Mouse (Mus musculus): ENCODE data around the gene Dcaf11. TPM values are rescaled to one million over a fixed set of nuclear protein-coding genes. Genes with fewer than 3 reads are reported as not detected.

Gene Dcaf11
- polyA plus RNA-seq, 1 experiment from 2014 or later: 109 TPM

DNA sequence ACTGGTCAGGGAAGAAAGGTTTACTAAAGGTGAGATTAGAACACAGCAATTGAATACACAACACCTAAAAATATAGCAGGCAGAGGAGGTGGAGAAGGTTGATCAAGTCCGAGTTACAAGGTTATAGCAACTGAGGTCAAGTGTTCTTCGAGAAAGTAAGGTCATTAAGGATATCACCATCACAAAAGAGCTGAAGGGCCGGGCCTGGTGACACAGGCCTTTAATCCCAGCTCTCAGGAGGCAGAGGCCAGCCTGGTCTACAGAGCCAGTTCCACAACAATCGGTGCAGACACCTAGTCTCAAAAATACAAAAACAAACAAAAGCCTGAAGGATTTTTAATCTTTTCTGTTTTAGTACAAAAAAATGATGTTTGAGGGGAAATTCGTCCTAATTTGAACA, 8.5 kb upstream of the Dcaf11 start:
- no peaks in the 10 kb centered on the region for H3K4me1 ChIP-seq (replicated peaks; ENCODE audit: insufficient read depth, low read length)
- WGBS: 67% methylated on average over 5 of the region's 5 CpGs
- H3K4me2 ChIP-seq (ENCODE audit: low read length): no peak overlapping the region
- H3K9ac ChIP-seq (ENCODE audit: low read depth, low read length): no peak overlapping the region
- H3K27me3 ChIP-seq (ENCODE audit: insufficient read depth, low read length): no peaks in the 10 kb centered on the region
- DNase-seq (ENCODE audit: low spot score) (no peak), ATAC-seq (replicated peaks; ENCODE audit: low FRiP score, low read depth) (no peak)
- no peaks in the 10 kb centered on the region for H3K9me3 ChIP-seq (replicated peaks; ENCODE audit: low read length)
- no peak overlapping the region for H3K27ac ChIP-seq
- H3K36me3 ChIP-seq (ENCODE audit: insufficient read depth, low read length): peaks cover 25% of the 10 kb centered on the region
- TF ChIP-seq CTCF (IDR thresholded peaks at IDR 0.05; ENCODE audit: low read depth): no peak
- H3K4me3 ChIP-seq (replicated peaks; ENCODE audit: low read depth, low read length): no peak overlapping the region

DNA sequence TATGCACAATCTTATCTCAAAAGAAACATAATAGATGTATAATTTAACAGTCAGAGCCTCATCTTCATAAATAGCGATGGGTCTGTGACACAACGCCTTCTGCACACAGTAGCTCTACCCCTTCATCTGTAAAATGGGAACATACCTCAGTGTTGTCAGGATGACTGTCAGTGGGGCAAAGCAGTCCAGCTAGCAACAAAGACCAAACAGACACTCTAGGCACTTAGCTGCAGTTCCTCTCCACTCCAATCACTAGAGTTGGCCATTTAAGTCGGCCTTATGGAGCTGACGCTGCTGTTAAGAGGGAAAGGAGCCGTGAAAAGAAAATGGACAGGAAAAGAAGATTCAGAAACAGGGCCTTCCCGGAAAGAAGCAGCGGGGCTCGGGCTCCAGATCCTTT, 8.0 kb upstream of the Dcaf11 start:
- no peak overlapping the region for H3K9ac ChIP-seq (ENCODE audit: low read depth, low read length)
- no peak for TF ChIP-seq CTCF (IDR thresholded peaks at IDR 0.05; ENCODE audit: low read depth)
- DNase-seq (ENCODE audit: low spot score) (no peak), ATAC-seq (replicated peaks; ENCODE audit: low FRiP score, low read depth) (no peak)
- no peak overlapping the region for H3K4me2 ChIP-seq (ENCODE audit: low read length)
- WGBS: 92% methylated on average over 8 of the region's 8 CpGs
- H3K27ac ChIP-seq: no peak overlapping the region
- H3K27me3 ChIP-seq (ENCODE audit: insufficient read depth, low read length): no peaks in the 10 kb centered on the region
- no peaks in the 10 kb centered on the region for H3K9me3 ChIP-seq (replicated peaks; ENCODE audit: low read length)
- no peak overlapping the region for H3K4me3 ChIP-seq (replicated peaks; ENCODE audit: low read depth, low read length)
- H3K4me1 ChIP-seq (replicated peaks; ENCODE audit: insufficient read depth, low read length): no peaks in the 10 kb centered on the region
- H3K36me3 ChIP-seq (ENCODE audit: insufficient read depth, low read length): peaks cover 25% of the 10 kb centered on the region

DNA sequence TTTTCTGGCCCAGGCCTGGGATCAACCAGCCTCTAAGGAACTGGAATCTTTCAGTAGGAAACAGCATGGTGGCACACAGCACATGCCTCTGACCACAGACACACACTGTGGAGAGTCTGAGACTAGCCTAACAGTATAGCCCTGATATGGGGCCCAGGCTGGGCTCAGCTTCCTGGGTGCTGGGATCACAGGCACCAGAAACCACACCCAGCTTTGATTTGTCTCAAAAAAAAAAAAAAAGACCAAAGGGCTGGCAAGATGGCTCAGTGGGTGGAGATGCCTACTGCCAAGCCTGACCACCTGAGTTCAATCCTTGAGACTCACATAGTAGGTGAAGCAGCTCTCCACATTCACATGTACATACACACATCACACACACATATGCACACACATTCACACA, 5.2 kb upstream of the Dcaf11 start:
- Histone ChIP-seq H3K27me3 (ENCODE audit: insufficient read depth, low read length) (no peaks in the 10 kb centered on the region), H3K9me3 (replicated peaks; ENCODE audit: low read length) (no peaks in the 10 kb centered on the region), H3K27ac (no peak overlapping the region), H3K9ac (ENCODE audit: low read depth, low read length) (no peak overlapping the region), H3K4me3 (replicated peaks; ENCODE audit: low read depth, low read length) (no peak overlapping the region), H3K36me3 (ENCODE audit: insufficient read depth, low read length) (no peaks in the 10 kb centered on the region), H3K4me2 (ENCODE audit: low read length) (no peak overlapping the region), H3K4me1 (replicated peaks; ENCODE audit: insufficient read depth, low read length) (no peaks in the 10 kb centered on the region)
- ATAC-seq (replicated peaks; ENCODE audit: low FRiP score, low read depth) (no peak), DNase-seq (ENCODE audit: low spot score) (no peak)
- no peak for TF ChIP-seq CTCF (IDR thresholded peaks at IDR 0.05; ENCODE audit: low read depth)

DNA sequence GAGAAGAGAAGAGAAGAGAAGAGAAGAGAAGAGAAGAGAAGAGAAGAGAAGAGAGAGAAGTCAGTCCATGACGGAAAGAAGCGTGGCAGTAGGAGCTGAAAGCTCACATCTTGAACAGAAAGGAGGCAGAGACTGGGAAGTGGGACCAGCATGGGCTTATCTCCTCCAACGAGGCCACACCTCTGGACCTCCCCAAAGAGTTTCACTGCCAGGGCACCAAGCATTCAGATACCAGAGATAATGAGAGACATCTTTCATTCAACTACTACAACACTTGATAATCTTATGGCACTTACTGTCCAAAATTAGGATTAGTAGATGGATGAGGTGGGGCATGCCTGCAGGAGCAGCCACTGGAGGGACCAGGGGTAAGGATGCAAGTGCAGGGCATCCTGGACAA, 4.0 kb upstream of the Dcaf11 start:
- no peak for TF ChIP-seq CTCF (IDR thresholded peaks at IDR 0.05; ENCODE audit: low read depth)
- DNase-seq (ENCODE audit: low spot score): no peak
- no peaks in the 10 kb centered on the region for H3K27me3 ChIP-seq (ENCODE audit: insufficient read depth, low read length)
- H3K9ac ChIP-seq (ENCODE audit: low read depth, low read length): no peak overlapping the region
- no peaks in the 10 kb centered on the region for H3K4me1 ChIP-seq (replicated peaks; ENCODE audit: insufficient read depth, low read length)
- H3K9me3 ChIP-seq (replicated peaks; ENCODE audit: low read length): no peaks in the 10 kb centered on the region
- no peaks in the 10 kb centered on the region for H3K36me3 ChIP-seq (ENCODE audit: insufficient read depth, low read length)
- WGBS: 89% methylated on average over 3 of the region's 3 CpGs
- no peak overlapping the region for H3K27ac ChIP-seq
- no peak overlapping the region for H3K4me2 ChIP-seq (ENCODE audit: low read length)
- ATAC-seq (replicated peaks; ENCODE audit: low FRiP score, low read depth): no peak
- H3K4me3 ChIP-seq (replicated peaks; ENCODE audit: low read depth, low read length): no peak overlapping the region

DNA sequence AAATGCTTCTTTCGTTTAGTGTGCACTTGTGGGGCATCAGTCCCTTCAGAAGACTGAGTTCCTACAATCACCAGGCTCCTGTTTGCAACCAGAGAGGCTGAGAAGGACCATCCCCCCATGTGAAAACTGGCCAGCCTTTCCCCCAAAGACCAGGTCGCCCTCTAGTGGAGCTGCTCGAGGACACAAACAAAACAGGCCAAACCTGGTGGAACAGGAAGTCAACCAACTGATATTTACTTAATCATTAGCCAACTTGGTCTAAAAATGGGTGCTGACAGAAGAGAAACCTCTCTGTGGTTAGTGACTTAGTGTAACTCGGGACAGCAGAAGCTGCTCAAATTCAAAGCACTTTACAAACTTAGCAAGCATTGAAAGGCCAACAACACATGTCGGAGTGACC, 2.8 kb upstream of the Dcaf11 start:
- Histone ChIP-seq H3K36me3 (ENCODE audit: insufficient read depth, low read length) (no peaks in the 10 kb centered on the region), H3K4me2 (ENCODE audit: low read length) (peak overlapping the region; percentile 18; the same call in 1 of the 2 replicates), H3K27ac (peak overlapping the region; percentile 86), H3K4me3 (replicated peaks; ENCODE audit: low read depth, low read length) (no peak overlapping the region), H3K9me3 (replicated peaks; ENCODE audit: low read length) (no peaks in the 10 kb centered on the region), H3K4me1 (replicated peaks; ENCODE audit: insufficient read depth, low read length) (peaks cover 9% of the 10 kb centered on the region; the same call in 1 of the 2 replicates), H3K27me3 (ENCODE audit: insufficient read depth, low read length) (no peaks in the 10 kb centered on the region), H3K9ac (ENCODE audit: low read depth, low read length) (no peak overlapping the region)
- ATAC-seq (replicated peaks; ENCODE audit: low FRiP score, low read depth) (no peak), DNase-seq (ENCODE audit: low spot score) (peak; percentile 92)
- TF ChIP-seq CTCF (IDR thresholded peaks at IDR 0.05; ENCODE audit: low read depth): peak; percentile 95
- 24% methylated on average over 5 of the region's 5 CpGs for WGBS

DNA sequence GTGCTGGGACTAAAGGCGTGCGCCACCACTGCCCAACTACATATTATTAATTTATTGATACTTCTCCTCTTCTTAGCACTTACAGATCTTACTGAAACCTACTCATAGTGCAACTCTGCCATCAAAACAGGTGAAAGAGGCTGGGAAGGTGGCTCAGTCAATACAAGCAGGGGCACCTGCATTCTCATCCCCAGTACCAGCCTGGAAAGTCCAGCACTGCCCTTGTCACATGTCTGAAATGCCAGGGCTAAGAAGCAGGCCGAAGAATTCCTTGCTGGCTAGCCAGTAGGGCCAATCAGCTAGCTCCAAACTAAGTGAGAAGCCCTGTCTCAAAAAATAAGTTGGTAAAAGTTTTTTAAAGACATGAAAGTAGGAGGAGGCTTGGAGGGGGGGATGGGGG, 2.2 kb upstream of the Dcaf11 start:
- peak overlapping the region; percentile 86 for H3K27ac ChIP-seq
- ATAC-seq (replicated peaks; ENCODE audit: low FRiP score, low read depth): no peak
- no peaks in the 10 kb centered on the region for H3K27me3 ChIP-seq (ENCODE audit: insufficient read depth, low read length)
- H3K36me3 ChIP-seq (ENCODE audit: insufficient read depth, low read length): no peaks in the 10 kb centered on the region
- no peak for TF ChIP-seq CTCF (IDR thresholded peaks at IDR 0.05; ENCODE audit: low read depth)
- DNase-seq (ENCODE audit: low spot score): no peak
- H3K4me1 ChIP-seq (replicated peaks; ENCODE audit: insufficient read depth, low read length): peaks cover 9% of the 10 kb centered on the region; the same call in 1 of the 2 replicates
- no peak overlapping the region for H3K4me2 ChIP-seq (ENCODE audit: low read length)
- H3K4me3 ChIP-seq (replicated peaks; ENCODE audit: low read depth, low read length): no peak overlapping the region
- no peaks in the 10 kb centered on the region for H3K9me3 ChIP-seq (replicated peaks; ENCODE audit: low read length)
- WGBS: 86% methylated on average over 3 of the region's 3 CpGs
- no peak overlapping the region for H3K9ac ChIP-seq (ENCODE audit: low read depth, low read length)
